Mouse (Mus musculus) layer of hippocampus, adult 2 months (tissue): Measurements from ENCODE around the gene Fpr-rs3. TPM values are rescaled to one million over a fixed set of nuclear protein-coding genes. Genes with fewer than 3 reads are reported as not detected.

Experiments
- DNase-seq, 2 experiments: peaks; one replicate each; pipeline ENCODE4 v3.0.0; 2022; ENCODE audit warnings: low spot score in 2 of 2
- H3K27ac ChIP-seq: fragments of 200-600 bp; 2 replicates; pipeline ENCODE4 v1.8.1; 2022
- H3K4me3 ChIP-seq: fragments of 200-600 bp; 2 replicates; pipeline ENCODE4 v1.8.1; 2022; ENCODE audit warnings: mild to moderate bottlenecking
- CTCF ChIP-seq: fragments of 200-600 bp; conservative IDR thresholded peaks from 2 replicates; pipeline ENCODE4 v1.8.1; 2022; ENCODE audit warnings: antibody characterized with exemption, mild to moderate bottlenecking, moderate library complexity
- long read RNA-seq, 2 experiments: library from polyadenylated mRNA; stranded (forward); transcript quantifications; one replicate each; pipeline ENCODE4 v2.0.0; 2021; ENCODE audit warnings: borderline mapping rate in 2 of 2
- total RNA-seq, 2 experiments: library from RNA; stranded (reverse); gene quantifications; 2 replicates each; pipeline ENCODE4 v1.2.3; 2021

The Fpr-rs3 gene
- not detected for total RNA-seq
- long read RNA-seq, experiment 1: 0 reads
- long read RNA-seq, experiment 2: 0 reads

- TF ChIP-seq CTCF: no peak
- Histone ChIP-seq H3K27ac (no peak within 1 kb of the TSS), H3K4me3 (no peak within 1 kb of the TSS)
- DNase-seq: no peak
Observed at GRCm38 (mm10) chr17:20624777-20625176, at the start of gene Fpr-rs3. Gene Fpr-rs3, minus strand, starts transcription at chr17:20624877.

DNA sequence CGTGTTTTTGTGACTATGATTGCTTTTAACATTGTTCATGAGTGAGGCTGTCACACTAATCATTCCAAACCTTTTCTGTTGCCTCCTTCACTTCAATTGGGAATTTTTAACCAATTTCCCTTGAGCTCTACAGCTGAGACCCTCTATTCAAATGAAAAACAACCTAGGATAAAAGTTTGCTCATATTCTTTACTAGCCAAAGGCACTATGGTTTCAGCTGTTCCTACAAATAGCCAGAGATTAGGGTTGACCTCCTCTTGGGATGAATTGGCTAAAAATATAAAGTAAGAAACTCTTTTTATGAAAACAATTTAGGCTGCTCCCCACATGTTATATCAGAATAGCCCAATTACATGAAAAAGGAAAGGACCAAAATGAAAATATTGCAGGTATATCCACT, 28.4 kb downstream of the Fpr-rs3 start, which contains the start of gene Vmn2r110:
Gene Vmn2r110, minus strand, starts transcription at position 101 of the 400 bp plus-strand sequence.
- Histone ChIP-seq H3K4me3 (no peak within 1 kb of the TSS), H3K27ac (no peak within 1 kb of the TSS)
- DNase-seq: no peak
- TF ChIP-seq CTCF: no peak

Other genes with a start within 250 kb of the Fpr-rs3 start
- not detected for gene Vmn1r224, start 210.7 kb downstream of the Fpr-rs3 start, total RNA-seq
- gene Vmn2r108, start 143.5 kb downstream of the Fpr-rs3 start, total RNA-seq: under 1 TPM in 1 of 2 experiments, not detected in 1; 0.05 TPM
- not detected for gene Vmn1r225, start 126.7 kb downstream of the Fpr-rs3 start, total RNA-seq
- gene Vmn2r109, start 60.1 kb downstream of the Fpr-rs3 start, total RNA-seq: not detected
- gene Vmn2r110, start 28.5 kb downstream of the Fpr-rs3 start, total RNA-seq: not detected
- not detected for gene Vmn1r226, start 58.0 kb upstream of the Fpr-rs3 start, total RNA-seq
- not detected for gene Vmn1r227, start 105.0 kb upstream of the Fpr-rs3 start, total RNA-seq
- gene Vmn1r228, start 161.3 kb upstream of the Fpr-rs3 start, total RNA-seq: not detected
- under 1 TPM in 1 of 2 experiments, not detected in 1; 0.05 TPM for gene Vmn1r229, start 186.7 kb upstream of the Fpr-rs3 start, total RNA-seq
- gene Vmn1r230, start 215.6 kb upstream of the Fpr-rs3 start, total RNA-seq: not detected